Mouse (Mus musculus): ENCODE measurements at regions not wholly inside any gene's neighbourhood (a gene's known extent, or its start where the extent isn't known, plus 50 kb on each side); places are given as distances from the start of the nearest gene placed in this dataset.

GRCm38 (mm10) chr10:96438398-96439103 is 178.3 kb upstream of the Btg1 start:
- no peak for DNase-seq

GRCm38 (mm10) chr10:96442165-96442564 is 174.6 kb upstream of the Btg1 start:
- DNase-seq: no peak

GRCm38 (mm10) chr10:96450266-96450665 is 166.5 kb upstream of the Btg1 start:
- DNase-seq: no peak

GRCm38 (mm10) chr10:96454857-96455256 is 161.9 kb upstream of the Btg1 start:
- no peak for DNase-seq

GRCm38 (mm10) chr10:96458551-96458950 is 158.3 kb upstream of the Btg1 start:
- DNase-seq: no peak

GRCm38 (mm10) chr10:96459186-96459585 is 157.6 kb upstream of the Btg1 start:
- DNase-seq: no peak

GRCm38 (mm10) chr10:96460151-96460550 is 156.7 kb upstream of the Btg1 start:
- DNase-seq: no peak

GRCm38 (mm10) chr10:96460617-96461338 is 156.0 kb upstream of the Btg1 start:
- no peak for DNase-seq

GRCm38 (mm10) chr10:96465967-96466366 is 150.8 kb upstream of the Btg1 start:
- no peak for DNase-seq

GRCm38 (mm10) chr10:96466845-96467244 is 150.0 kb upstream of the Btg1 start:
- no peak for DNase-seq

GRCm38 (mm10) chr10:96467661-96468060 is 149.1 kb upstream of the Btg1 start:
- no peak for DNase-seq

GRCm38 (mm10) chr10:96471523-96471922 is 145.3 kb upstream of the Btg1 start:
- DNase-seq: no peak

- no peak for DNase-seq
Measured at GRCm38 (mm10) chr10:96479350-96479749, 137.5 kb upstream of the Btg1 start.

GRCm38 (mm10) chr10:96479786-96480185 is 137.0 kb upstream of the Btg1 start:
- no peak for DNase-seq

- DNase-seq: peak; percentile 55
Measured at GRCm38 (mm10) chr10:96480453-96481324, 136.1 kb upstream of the Btg1 start.

GRCm38 (mm10) chr10:96481325-96481638 is 135.5 kb upstream of the Btg1 start:
- no peak for DNase-seq

- DNase-seq: no peak
Measured at GRCm38 (mm10) chr10:96486724-96487123, 130.1 kb upstream of the Btg1 start.

GRCm38 (mm10) chr10:96493706-96494105 is 123.1 kb upstream of the Btg1 start:
- no peak for DNase-seq

GRCm38 (mm10) chr10:96496700-96497099 is 120.1 kb upstream of the Btg1 start:
- no peak for DNase-seq

GRCm38 (mm10) chr10:96497482-96497881 is 119.3 kb upstream of the Btg1 start:
- DNase-seq: no peak

- no peak for DNase-seq
Measured at GRCm38 (mm10) chr10:96499274-96499673, 117.5 kb upstream of the Btg1 start.

GRCm38 (mm10) chr10:96502090-96502728 is 114.6 kb upstream of the Btg1 start:
- DNase-seq: no peak

- no peak for DNase-seq
Measured at GRCm38 (mm10) chr10:96502736-96503135, 114.1 kb upstream of the Btg1 start.

Data from right cerebral cortex, postnatal 25 days (tissue).